Mouse (Mus musculus) right cerebral cortex, postnatal 4 days (tissue): ENCODE measurements around the gene Msx1.

Experiments used
- DNase-seq: peaks from one replicate; pipeline ENCODE4 v3.0.0-alpha.2; 2022

The Msx1 gene

GRCm38 (mm10) chr5:37825611-37826445 is 1.4 kb upstream of the Msx1 start:
- no peak for DNase-seq

DNA sequence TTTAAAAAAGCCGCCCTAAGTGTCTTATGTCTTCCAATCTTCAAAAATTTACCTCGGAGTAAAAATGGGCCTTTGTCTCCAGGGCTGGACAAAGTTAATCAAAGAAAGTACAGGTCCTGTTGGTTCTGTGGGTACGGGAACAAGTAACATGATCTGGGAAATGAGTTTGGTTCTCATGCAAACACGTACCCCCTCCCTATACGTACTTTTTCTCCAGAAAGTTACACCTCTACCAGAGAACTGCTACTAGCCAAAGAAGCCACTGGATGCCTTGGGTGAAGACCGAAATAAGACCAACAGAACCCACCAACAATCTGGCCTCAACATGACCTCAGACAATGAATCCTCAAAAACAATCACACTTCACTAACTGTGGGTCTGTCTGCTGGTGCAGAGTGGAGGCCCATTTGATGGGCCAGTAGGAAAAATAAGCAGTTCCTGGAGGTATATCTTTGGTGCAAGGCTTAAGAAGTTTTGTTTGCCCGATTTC is 773 bp upstream of the Msx1 start:
- no peak for DNase-seq

DNA sequence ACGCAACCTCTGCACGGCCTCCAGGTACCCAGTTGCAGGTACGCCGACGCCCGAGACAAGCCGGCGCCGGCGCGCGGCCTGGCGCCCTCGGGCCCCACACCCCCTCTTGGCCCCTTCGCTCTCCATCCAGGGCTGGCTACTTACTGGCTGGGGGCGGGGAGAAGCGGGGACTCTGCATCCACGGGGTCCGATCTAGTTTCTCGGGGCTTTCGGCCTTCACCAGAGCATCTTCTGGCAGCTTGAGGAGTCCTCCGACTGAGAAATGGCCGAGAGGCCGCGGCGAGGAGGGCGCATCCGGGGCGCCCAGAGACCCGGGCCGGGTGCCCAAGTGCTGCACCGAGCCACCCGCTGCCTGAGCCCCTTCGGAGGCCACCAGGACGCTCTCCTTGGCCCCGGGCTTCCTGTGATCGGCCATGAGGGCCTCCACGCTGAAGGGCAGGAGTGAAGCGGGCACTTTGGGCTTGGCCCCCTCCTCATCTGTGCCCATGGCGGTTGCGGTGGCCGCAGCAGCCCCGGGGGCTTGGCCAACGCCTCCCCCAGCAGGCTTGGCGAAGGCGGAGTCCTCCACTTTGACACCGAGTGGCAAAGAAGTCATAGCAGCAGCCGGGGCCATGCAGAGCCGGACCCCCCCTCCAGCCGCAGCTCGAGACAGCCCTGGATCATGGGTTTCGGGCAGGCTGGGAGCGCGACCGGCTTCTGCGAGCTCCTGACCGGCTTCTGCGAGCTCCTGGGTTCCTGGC is 492 bp downstream of the Msx1 start:
- DNase-seq: no peak

DNA sequence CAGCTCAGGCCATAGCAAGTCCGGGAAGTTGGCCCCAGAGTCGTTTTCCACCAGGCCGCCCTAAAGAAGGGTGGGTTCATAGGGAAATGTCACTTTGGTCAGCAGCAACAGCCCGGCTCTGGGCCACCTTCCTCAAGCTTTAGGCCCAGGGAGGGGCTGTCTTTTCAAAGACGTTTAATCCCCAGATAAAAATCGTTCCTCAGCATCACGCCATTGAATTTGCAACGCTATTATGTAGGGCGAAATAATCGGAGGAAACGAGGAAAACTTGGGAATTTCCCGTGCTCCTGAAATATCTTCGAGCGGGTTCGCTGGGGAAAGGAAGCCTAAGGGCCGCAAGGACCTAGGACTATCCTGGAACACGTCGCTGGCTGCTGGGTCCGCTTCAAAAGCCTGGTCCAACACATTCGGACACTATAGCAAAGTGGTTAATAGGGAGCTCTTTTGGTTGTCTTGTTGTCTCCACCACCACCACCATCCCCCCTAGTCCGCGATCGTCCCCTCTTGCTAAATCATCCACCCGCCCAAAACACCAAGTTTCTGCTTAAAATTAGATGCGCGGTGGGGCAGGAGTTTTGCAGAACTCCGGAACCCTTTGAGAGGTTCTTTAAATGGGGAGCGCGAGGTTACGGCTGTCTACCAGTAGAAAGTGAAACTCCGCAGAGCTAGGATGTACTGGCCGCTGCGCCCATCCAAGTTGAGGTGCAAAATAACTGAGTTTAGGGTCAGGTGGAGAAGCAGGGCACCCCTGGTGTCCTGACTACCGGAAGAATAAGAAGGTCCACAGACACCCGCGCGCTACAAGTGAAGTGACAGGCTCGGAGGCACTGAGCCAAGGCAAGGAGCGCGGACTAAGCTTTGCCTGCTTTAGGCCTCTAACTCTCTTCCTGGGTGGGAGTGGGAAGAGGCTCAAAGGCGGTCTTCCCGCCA is 1.3 kb downstream of the Msx1 start:
- peak; percentile 32 for DNase-seq

- DNase-seq: no peak
These were observed 2.2 kb downstream of the Msx1 start for GRCm38 (mm10) chr5:37822116-37822707.

GRCm38 (mm10) chr5:37821111-37821601 is 3.2 kb downstream of the Msx1 start:
- DNase-seq: no peak

- no peak for DNase-seq
These were observed 3.7 kb downstream of the Msx1 start for GRCm38 (mm10) chr5:37820689-37821088.

DNA sequence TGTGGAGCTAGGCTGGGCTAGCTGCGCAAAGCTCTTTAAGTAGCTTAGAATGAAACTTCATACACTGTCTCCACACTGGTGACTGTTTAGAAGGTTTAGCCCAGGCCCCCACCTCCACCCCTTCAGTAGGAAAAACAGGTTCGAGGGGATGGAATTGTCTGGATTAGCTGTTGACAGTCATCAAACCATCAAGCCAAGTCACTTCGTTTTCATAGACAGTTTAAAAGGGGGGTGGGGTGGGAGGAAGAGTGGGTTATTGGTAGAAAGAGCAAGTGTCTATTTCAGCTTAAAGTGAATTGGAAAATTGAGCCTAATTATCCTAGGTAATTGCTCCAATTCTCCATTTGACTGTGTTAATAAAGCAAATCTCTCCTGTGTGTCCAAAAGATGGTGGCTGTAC is 4.4 kb downstream of the Msx1 start:
- no peak for DNase-seq

GRCm38 (mm10) chr5:37819541-37819940 is 4.8 kb downstream of the Msx1 start:
- DNase-seq: no peak

- DNase-seq: no peak
These were observed 5.7 kb downstream of the Msx1 start for GRCm38 (mm10) chr5:37818533-37819215.

GRCm38 (mm10) chr5:37817658-37818532 is 6.5 kb downstream of the Msx1 start:
- DNase-seq: no peak

DNA sequence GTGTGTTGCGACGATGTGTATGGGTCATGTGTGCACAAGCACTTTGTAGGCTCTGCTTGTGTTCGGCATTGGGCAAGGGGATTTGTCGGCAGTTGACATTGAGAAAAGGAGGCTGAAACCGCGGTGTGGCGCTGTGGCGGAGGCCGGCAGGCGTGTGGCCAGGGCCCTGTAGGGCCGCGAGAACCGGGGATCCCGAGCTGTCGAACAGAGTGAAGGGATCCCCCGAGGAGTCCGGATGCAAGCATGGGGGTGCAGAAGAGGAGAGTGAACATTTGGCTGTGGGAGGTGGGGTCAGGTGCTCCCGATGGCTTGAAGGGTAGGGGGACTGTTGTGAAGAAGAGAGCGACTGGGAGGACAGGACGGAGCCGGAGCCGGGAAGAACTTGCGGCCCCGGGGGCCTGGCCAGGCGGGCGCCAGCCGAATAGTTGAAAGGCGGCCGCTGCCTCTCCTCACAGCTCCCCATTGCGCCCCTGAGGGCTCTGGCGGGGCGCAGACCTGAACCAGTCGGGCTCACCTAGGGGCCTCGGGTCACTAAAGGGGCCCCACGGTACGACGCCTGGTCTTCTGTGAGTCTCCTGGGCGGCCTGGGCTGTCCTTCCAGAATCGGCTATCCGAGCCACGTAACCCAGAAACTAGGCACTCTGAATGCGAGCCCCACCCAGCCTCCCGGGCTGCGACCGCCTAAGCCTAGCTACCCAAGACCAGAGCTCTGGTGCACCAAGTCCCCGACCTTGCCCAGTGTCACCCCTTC is 7.3 kb downstream of the Msx1 start:
- DNase-seq: peak; percentile 53

DNA sequence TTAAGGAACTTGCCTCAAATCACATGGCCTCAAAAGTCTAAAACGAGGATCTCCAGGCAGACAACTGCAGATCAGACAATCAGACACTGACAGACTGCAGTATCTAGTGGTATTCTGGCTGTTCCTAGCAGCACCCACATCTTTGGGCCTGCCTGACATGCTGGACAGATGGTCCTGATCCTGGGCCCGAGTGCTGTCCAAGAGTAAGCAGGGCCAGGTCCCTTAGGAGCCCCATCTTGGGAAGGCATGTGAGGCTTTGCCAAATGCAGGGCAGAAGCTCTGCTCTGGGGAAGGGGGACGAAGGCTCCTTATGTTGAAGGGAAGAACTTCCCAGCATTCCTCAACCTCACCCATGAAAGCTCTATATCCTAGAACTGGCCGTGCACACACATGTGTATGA is 8.5 kb downstream of the Msx1 start:
- no peak for DNase-seq

DNA sequence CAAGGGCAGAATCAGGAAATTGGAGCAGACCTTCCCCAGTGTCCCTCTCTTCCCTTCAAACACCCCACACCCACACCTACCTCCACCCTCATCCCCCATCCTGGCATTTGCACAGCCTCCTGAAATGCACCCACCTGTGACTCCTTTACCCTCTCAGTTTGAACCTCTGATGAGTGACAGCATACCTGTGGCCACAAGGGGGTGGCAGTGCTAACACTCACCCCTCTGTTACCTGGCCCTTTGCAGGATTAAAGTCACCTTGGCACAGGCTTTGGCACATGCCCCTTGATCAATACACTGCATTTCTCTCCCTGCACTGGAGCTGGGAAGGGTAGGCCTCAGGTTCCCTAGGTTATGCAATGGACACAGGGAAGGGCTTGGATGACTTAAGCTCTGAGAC is 10.2 kb downstream of the Msx1 start:
- DNase-seq: no peak

- no peak for DNase-seq
These were observed 19.1 kb downstream of the Msx1 start for GRCm38 (mm10) chr5:37805291-37805690.

DNA sequence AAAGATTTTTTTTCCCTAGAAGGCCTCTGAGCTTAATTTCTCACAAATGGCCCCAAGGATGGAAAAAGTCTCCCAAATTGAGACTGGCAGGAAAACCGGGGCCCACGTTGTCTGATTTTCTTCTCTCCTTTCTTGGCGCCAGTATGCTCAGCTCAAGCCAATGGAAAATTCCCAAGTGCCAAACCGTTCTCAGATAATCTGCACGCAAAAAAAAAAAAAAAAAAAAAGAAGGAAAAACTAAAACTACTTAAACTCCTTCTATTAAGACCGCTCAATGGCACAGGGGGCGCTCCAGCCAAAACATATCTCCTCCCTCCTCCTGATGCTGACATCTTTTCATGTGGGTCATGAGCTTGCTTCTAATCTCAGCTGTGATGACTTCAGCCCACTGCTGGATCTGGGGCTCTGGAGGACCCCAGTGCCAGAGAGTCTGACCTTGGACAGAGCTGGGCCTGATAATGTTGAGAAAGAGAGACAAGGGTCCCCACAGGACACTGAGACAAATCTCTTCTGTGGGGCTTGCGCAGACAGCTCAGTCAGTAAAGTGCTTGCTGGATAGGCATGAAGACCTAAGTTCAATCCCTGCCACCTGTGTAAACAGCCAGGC is 19.8 kb downstream of the Msx1 start:
- no peak for DNase-seq

DNA sequence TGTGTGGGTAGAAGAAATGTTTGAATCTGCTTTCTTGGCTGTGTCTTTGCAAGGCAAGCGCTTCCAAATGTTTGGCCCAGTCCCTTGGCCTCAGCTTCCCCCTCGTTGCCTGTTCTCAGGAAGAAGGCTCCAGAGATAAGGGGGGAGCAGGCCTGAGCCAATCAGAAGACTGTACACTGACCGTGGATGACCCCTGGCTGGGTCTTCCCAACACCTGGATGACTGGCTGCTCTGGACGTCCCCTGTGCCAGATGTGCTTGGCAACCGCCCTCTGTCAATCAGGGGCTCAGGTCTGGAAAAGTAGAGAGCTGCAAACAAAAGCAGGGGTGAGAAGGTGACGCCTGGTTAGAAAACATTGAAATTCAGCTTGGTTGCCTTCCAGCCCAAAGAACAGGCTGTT is 27.1 kb downstream of the Msx1 start:
- no peak for DNase-seq

DNA sequence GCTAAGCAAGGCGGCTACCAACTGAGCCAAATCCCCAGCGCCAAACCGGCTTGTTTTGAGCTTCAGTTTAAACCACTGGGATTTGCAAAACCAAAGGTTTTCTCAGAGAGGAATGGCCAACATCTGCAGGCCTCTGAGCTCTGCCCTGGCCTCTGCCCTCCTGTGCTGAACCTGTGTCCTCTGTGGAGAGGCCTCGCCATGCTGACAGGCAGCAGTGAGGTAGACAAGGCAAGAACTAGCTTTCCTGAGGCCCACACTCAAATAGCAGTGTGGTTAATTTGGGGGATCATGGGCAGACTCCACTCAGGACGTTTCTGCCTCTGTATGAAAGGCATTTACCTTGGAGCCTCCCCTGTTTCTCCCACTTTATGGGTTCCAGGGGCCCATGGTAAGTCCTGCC is 27.6 kb downstream of the Msx1 start:
- DNase-seq: no peak

DNA sequence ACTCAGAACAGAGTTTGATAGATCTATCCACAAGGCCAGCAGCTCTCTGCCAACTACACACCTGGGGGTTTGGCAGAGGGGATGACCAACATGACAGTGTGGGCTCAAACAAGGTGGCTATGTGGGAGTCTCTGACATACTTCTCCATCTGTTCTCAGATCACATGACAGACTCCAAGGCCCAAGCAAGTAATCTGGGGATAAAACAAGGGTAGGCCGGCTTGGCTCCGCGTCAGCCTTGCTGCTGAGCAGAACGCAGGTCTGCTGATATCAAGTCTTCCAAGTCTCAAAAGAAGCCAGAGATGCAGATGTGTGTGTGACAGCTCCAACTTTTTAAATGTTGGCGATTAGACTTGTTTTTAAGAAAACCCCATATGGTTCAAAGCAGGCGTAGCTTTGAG is 28.7 kb downstream of the Msx1 start:
- DNase-seq: no peak

GRCm38 (mm10) chr5:37792154-37792553 is 32.2 kb downstream of the Msx1 start:
- no peak for DNase-seq
